Comparison of ENCODE assay signal across 8 mouse cellular contexts in genomic region chr3:127948898-127949620, GRCm38 (mm10). TPM values are rescaled to one million over a fixed set of nuclear protein-coding genes. Genes with fewer than 3 reads are reported as not detected.
DNase-seq lines count a peak whose midpoint lies in the region; TF ChIP-seq lines count a peak whose summit lies in the region.

No protein-coding gene starts in this region.

- peaks cover 17% of the 10 kb centered on the region for H3K9me3 ChIP-seq in E14TG2a.4 (ENCODE audit: low read length)

- DNase-seq in adrenal gland, postnatal 10 days = peak; percentile 46
- DNase-seq in adrenal gland, postnatal 25 days = no peak
- peak; percentile 77 for DNase-seq in cerebellum, adult 9-10 months
- DNase-seq in heart, postnatal 10 days = peak; percentile 65 to 85
- peak; percentile 74 for DNase-seq in layer of hippocampus, adult 11-12 months (ENCODE audit: low spot score)
- DNase-seq in lung, postnatal 10 days = peak; percentile 77
- peak; percentile 17 for DNase-seq in spleen, adult 12 weeks (ENCODE audit: low spot score)

- H3K27me3 ChIP-seq in E14TG2a.4 (ENCODE audit: insufficient read depth, low read length) = no peaks in the 10 kb centered on the region

- intact Hi-C loops in heart, postnatal 10 days (cut with DNase I) = loop anchor here (1.0 to 5.0 kb wide), 5 partner anchors 52 to 324 kb away; partner anchors contain the start of genes Ap1ar and Fam241a

- no peaks in the 10 kb centered on the region for H3K4me1 ChIP-seq in E14TG2a.4 (replicated peaks; ENCODE audit: low read depth, low read length)

- TF ChIP-seq CTCF in E14TG2a.4 (conservative IDR thresholded peaks at IDR 0.05; ENCODE audit: low read length) = peak; percentile 26; the same call in 1 of the 2 replicates

- no peaks in the 10 kb centered on the region for H3K36me3 ChIP-seq in E14TG2a.4 (ENCODE audit: insufficient read depth, low read length)

- no peak overlapping the region for H3K4me3 ChIP-seq in E14TG2a.4 (replicated peaks; ENCODE audit: low read length)

RNA-seq across cellular contexts. Expression of gene Fam241a, which starts 52.9 kb away (rescaled TPM):
- 1 to 10 TPM; 7.0 to 8.2 TPM for total RNA-seq in adrenal gland, postnatal 10 days (2021)
- total RNA-seq in adrenal gland, postnatal 25 days (2021) = 3.0 and 4.6 TPM in 2 replicates
- total RNA-seq in heart, postnatal 10 days (2021) = 1 to 10 TPM; 7.8 to 8.3 TPM
